In genomic region chrX:141236564-141237333, GRCm38 (mm10) we compare ENCODE assay signal across 7 mouse cellular contexts.
DNase-seq lines count a peak whose midpoint lies in the region; TF ChIP-seq lines count a peak whose summit lies in the region.

No protein-coding gene starts in this region.

- 57% methylated on average over 2 of the region's 2 CpGs for WGBS in kidney, adult 2 months

- no peak overlapping the region for H3K4me3 ChIP-seq in kidney, adult 2 months (ENCODE audit: insufficient read depth, low read depth, low read length)

- no peaks in the 10 kb centered on the region for H3K4me1 ChIP-seq in kidney, adult 2 months (ENCODE audit: control insufficient read depth, insufficient read depth, low read length)

- no peak overlapping the region for H3K27ac ChIP-seq in kidney, adult 2 months (ENCODE audit: insufficient read depth, low read depth, low read length)

- DNase-seq in kidney, adult 2 months = peak; percentile 9
- no peak for DNase-seq in kidney, adult 11 months
- peak; percentile 11 for DNase-seq in 416B (ENCODE audit: low read depth)
- peak; percentile 12 for DNase-seq in Muller cell, postnatal 12 days (ENCODE audit: inconsistent ontology term)
- DNase-seq in heart, postnatal 14 days = peak; percentile 3 to 25
- DNase-seq in retina, postnatal 1 day = peak; percentile 59
- DNase-seq in spleen, postnatal 4 days (ENCODE audit: low spot score in 2 of 2) = no peak

- H3K27me3 ChIP-seq in kidney, adult 2 months (replicated peaks; ENCODE audit: control insufficient read depth, insufficient read depth, low read length) = no peaks in the 10 kb centered on the region

- intact Hi-C loops in heart, postnatal 14 days (cut with DNase I) = no loop called here

- no peak for TF ChIP-seq POLR2A in kidney, adult 2 months (IDR thresholded peaks at IDR 0.05; ENCODE audit: low read depth, low read length)

- no peak for TF ChIP-seq CTCF in kidney, adult 2 months (conservative IDR thresholded peaks at IDR 0.05; ENCODE audit: insufficient read depth, insufficient read length, low read depth, low read length)

- no peaks in the 10 kb centered on the region for H3K36me3 ChIP-seq in kidney, adult 2 months (ENCODE audit: control insufficient read depth, insufficient read depth, low read length)

Comparison
In these comparisons a context has a peak if more than half of its experiments do, and no peak if none do; other contexts are left out.
1. DNase-seq: peak in kidney, adult 2 months (single experiment), 416B (single experiment), Muller cell, postnatal 12 days (single experiment), heart, postnatal 14 days (2 of 2) and retina, postnatal 1 day (single experiment); none in kidney, adult 11 months (single experiment) and spleen, postnatal 4 days (0 of 2).